13 mouse cellular contexts compared by ENCODE assay signal in genomic region chr12:85830691-85831090, GRCm38 (mm10). TPM values are rescaled to one million over a fixed set of nuclear protein-coding genes. Genes with fewer than 3 reads are reported as not detected.
A peak's percentile ranks its signal among the peaks of the same experiment; 100 is the strongest.
DNase-seq lines count a peak whose midpoint lies in the region; ATAC-seq lines count a peak whose summit lies in the region.
"Had no signal": no experiment of that assay in that cellular context is flagged by ENCODE, and none has a peak within 500 bp of the region (broad histone marks: within the 10 kb centered on the region; RNA-seq: fewer than 3 reads in every experiment).

No protein-coding gene starts in this region.

- DNase-seq in cerebellum, adult 11 months, result peak; percentile 20
- peak; percentile 40 to 42 for DNase-seq in kidney, postnatal 36 days
- DNase-seq in MN1 (ENCODE audit: low spot score), result peak; percentile 33
- peak; percentile 42 to 47 for DNase-seq in cerebellum, postnatal 14 days
- DNase-seq in forebrain, embryonic 10.5 days (ENCODE audit: extremely low spot score, low spot score), result no peak
- no peak for DNase-seq in retina, embryonic 14.5 days (ENCODE audit: low spot score)

- H3K9me3 ChIP-seq in kidney, embryonic 15.5 days (replicated peaks), result no peaks in the 10 kb centered on the region
- no peaks in the 10 kb centered on the region for H3K9me3 ChIP-seq in forebrain, embryonic 10.5 days
- H3K9me3 ChIP-seq: hindbrain, embryonic 15.5 days; limb, embryonic 12.5 days; lung, embryonic 15.5 days; midbrain, embryonic 12.5 days; neural tube, embryonic 12.5 days had no signal

- 0 out of 2 replicates have a peak, but pooled peaks cover under 1% of the 10 kb centered on the region for H3K4me1 ChIP-seq in kidney, embryonic 15.5 days
- peaks cover 10% of the 10 kb centered on the region for H3K4me1 ChIP-seq in forebrain, embryonic 10.5 days
- H3K4me1 ChIP-seq: limb, embryonic 12.5 days; neural tube, embryonic 12.5 days had no signal

- H3K4me3 ChIP-seq in kidney, embryonic 15.5 days (replicated peaks), result no peak overlapping the region
- H3K4me3 ChIP-seq in forebrain, embryonic 10.5 days, result no peak overlapping the region
- H3K4me3 ChIP-seq: hindbrain, embryonic 15.5 days; limb, embryonic 12.5 days; lung, embryonic 15.5 days; midbrain, embryonic 12.5 days; neural tube, embryonic 12.5 days had no signal

- no peak overlapping the region for H3K9ac ChIP-seq in kidney, embryonic 15.5 days
- H3K9ac ChIP-seq: hindbrain, embryonic 15.5 days; limb, embryonic 12.5 days; lung, embryonic 15.5 days; midbrain, embryonic 12.5 days; neural tube, embryonic 12.5 days had no signal

- no peak overlapping the region for H3K27ac ChIP-seq in kidney, embryonic 15.5 days
- H3K27ac ChIP-seq in forebrain, embryonic 10.5 days, result no peak overlapping the region
- H3K27ac ChIP-seq: hindbrain, embryonic 15.5 days; limb, embryonic 12.5 days; lung, embryonic 15.5 days; midbrain, embryonic 12.5 days; neural tube, embryonic 12.5 days had no signal

- no peak overlapping the region for H3K4me2 ChIP-seq in kidney, embryonic 15.5 days
- H3K4me2 ChIP-seq: hindbrain, embryonic 15.5 days; limb, embryonic 12.5 days; lung, embryonic 15.5 days; midbrain, embryonic 12.5 days; neural tube, embryonic 12.5 days had no signal

- H3K27me3 ChIP-seq in kidney, embryonic 15.5 days, result no peaks in the 10 kb centered on the region
- no peaks in the 10 kb centered on the region for H3K27me3 ChIP-seq in forebrain, embryonic 10.5 days (ENCODE audit: poor library complexity, severe bottlenecking)
- H3K27me3 ChIP-seq: hindbrain, embryonic 15.5 days; limb, embryonic 12.5 days; lung, embryonic 15.5 days; midbrain, embryonic 12.5 days; neural tube, embryonic 12.5 days had no signal

- peaks cover 41% of the 10 kb centered on the region for H3K36me3 ChIP-seq in kidney, embryonic 15.5 days
- peaks cover 80% of the 10 kb centered on the region for H3K36me3 ChIP-seq in forebrain, embryonic 10.5 days (replicated peaks)

- 93% methylated on average over 3 of the region's 3 CpGs for WGBS in kidney, embryonic 15.5 days
- 90% methylated on average over 3 of the region's 3 CpGs for WGBS in forebrain, embryonic 10.5 days

- no peak for ATAC-seq in cerebellum, adult (ENCODE audit: insufficient number of reproducible peaks, low FRiP score, low TSS enrichment)
- ATAC-seq in kidney, embryonic 15.5 days (replicated peaks; ENCODE audit: low FRiP score), result no peak

RNA-seq across cellular contexts. Expression of gene Ttll5, which starts 6.2 kb away (rescaled TPM):
- 13.0 and 13.2 TPM in 2 replicates for polyA plus RNA-seq in kidney, embryonic 15.5 days (2015; fragmentation: Nextera tagmentation; extraction: Ambion mirVana)
- 17.6 and 18.3 TPM in 2 replicates for polyA plus RNA-seq in forebrain, embryonic 10.5 days (2016; fragmentation: Nextera tagmentation; extraction: Ambion mirVana)

RNA-seq across cellular contexts. Expression of gene Erg28, which starts 6.3 kb away (rescaled TPM):
- polyA plus RNA-seq in kidney, embryonic 15.5 days (2015; fragmentation: Nextera tagmentation; extraction: Ambion mirVana), result 116 and 117 TPM in 2 replicates
- 119 and 120 TPM in 2 replicates for polyA plus RNA-seq in forebrain, embryonic 10.5 days (2016; fragmentation: Nextera tagmentation; extraction: Ambion mirVana)

Comparison
In these comparisons a context has a peak if more than half of its experiments do, and no peak if none do; other contexts are left out.
1. DNase-seq: peak in cerebellum, adult 11 months (single experiment), kidney, postnatal 36 days (2 of 2), MN1 (single experiment) and cerebellum, postnatal 14 days (2 of 2); none in forebrain, embryonic 10.5 days (single experiment) and retina, embryonic 14.5 days (single experiment).